Mouse (Mus musculus): ENCODE results near the gene Prrc2c. TPM values are rescaled to one million over a fixed set of nuclear protein-coding genes. Genes with fewer than 3 reads are reported as not detected.

The Prrc2c gene
- polyA plus RNA-seq, 1 experiment from 2014 or later: 84.0 TPM

DNA sequence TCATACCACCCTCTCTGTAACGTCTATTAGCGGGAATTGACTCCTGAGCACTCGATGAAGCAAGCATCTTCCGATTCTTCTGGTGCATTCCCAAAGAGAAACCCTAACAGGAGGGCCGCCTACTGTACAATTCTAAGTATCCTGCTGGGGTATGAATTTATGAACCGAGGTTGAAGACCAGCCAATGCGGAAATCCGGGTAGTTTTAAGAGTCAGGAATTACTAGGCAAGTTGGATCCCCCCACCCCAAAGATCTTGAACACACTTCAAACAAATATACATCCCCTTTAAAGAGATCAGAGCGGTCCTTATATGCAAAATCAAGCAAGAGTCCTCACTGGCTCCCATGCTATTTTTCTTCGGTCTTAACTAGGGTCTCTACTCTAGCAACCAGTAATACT, 950 bp downstream of the Prrc2c start:
- no peaks in the 10 kb centered on the region for H3K36me3 ChIP-seq
- H3K4me3 ChIP-seq: peak overlapping the region; percentile 99
- H3K4me1 ChIP-seq (replicated peaks): peaks cover 25% of the 10 kb centered on the region
- 0% methylated on average over 10 of the region's 10 CpGs for WGBS
- H3K4me2 ChIP-seq: peak overlapping the region; percentile 73
- peak overlapping the region; percentile 99 for H3K9ac ChIP-seq
- peak overlapping the region; percentile 100 for H3K27ac ChIP-seq
- H3K9me3 ChIP-seq (replicated peaks): no peaks in the 10 kb centered on the region
- H3K27me3 ChIP-seq: no peaks in the 10 kb centered on the region
- ATAC-seq (replicated peaks; ENCODE audit: insufficient number of reproducible peaks, insufficient read depth, low FRiP score, low read depth): no peak

DNA sequence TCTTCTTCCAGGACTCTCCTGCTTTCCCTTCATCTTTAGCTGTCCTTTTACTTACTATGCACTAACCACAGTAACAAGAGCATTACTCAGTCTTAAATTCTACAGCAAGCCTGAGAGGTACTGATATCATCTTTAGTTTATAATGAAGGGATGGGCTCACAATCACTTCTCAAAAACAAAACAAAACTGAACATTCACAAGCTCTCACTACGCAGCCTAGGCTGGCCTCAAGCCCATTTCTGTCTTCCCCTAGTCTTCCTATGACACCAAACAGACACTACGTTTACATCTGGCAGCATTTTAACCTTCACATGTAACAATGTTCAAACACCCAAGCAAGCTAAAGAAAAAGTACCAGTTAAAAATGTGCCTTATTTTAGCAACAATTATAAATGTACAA, 1.9 kb downstream of the Prrc2c start:
- H3K4me1 ChIP-seq (replicated peaks): peaks cover 25% of the 10 kb centered on the region
- H3K4me2 ChIP-seq: peak overlapping the region; percentile 73
- WGBS: 13% methylated on average over 2 of the region's 2 CpGs
- peak overlapping the region; percentile 99; the same call in 1 of the 2 replicates for H3K9ac ChIP-seq
- no peaks in the 10 kb centered on the region for H3K27me3 ChIP-seq
- no peaks in the 10 kb centered on the region for H3K9me3 ChIP-seq (replicated peaks)
- peak overlapping the region; percentile 99 for H3K4me3 ChIP-seq
- ATAC-seq (replicated peaks; ENCODE audit: insufficient number of reproducible peaks, insufficient read depth, low FRiP score, low read depth): no peak
- H3K36me3 ChIP-seq: no peaks in the 10 kb centered on the region
- H3K27ac ChIP-seq: no peak overlapping the region

DNA sequence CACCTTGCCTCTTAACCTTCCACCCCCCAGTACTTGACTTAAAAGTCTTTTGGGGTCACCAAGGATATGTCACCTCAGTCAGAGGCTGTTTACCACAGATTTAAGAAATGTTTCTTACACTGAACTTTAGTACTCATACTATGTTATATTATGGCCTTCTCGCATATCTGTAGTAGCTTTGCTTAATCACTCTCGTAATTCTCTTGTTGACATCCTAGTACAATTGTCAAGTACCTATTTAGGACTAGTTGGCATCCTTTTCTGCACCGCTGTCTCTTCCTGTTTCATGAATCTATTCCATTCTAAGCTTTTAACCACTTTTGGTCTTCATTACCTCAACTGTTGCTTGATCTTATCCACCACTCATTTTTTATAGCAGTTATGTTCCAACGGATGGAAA, 5.3 kb downstream of the Prrc2c start:
- Histone ChIP-seq H3K4me2 (no peak overlapping the region), H3K9ac (no peak overlapping the region), H3K4me1 (replicated peaks) (peaks cover 40% of the 10 kb centered on the region), H3K27ac (no peak overlapping the region), H3K36me3 (no peaks in the 10 kb centered on the region), H3K27me3 (no peaks in the 10 kb centered on the region), H3K9me3 (replicated peaks) (no peaks in the 10 kb centered on the region), H3K4me3 (no peak overlapping the region)
- 76% methylated on average over 4 of the region's 4 CpGs for WGBS
- no peak for ATAC-seq (replicated peaks; ENCODE audit: insufficient number of reproducible peaks, insufficient read depth, low FRiP score, low read depth)

DNA sequence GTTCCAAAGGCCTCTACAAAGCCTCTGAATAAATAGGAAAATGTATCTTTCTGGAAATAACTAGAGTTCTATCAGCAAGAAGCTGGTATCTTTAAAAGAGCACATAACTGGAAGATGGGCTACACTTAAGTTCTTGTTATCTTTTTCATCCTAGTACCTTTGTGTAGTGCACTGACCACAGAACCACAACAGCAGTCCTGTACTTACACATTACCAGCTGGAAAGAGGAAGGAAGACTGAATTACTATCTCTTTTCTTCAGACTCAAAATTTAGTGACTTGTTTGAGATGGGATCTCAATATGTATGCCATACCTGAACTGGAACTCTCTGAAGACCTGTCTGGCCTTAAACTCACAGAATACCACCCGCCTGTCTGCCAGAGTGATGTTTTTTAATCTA, 6.1 kb downstream of the Prrc2c start:
- no peaks in the 10 kb centered on the region for H3K9me3 ChIP-seq (replicated peaks)
- no peak overlapping the region for H3K4me2 ChIP-seq
- H3K36me3 ChIP-seq: no peaks in the 10 kb centered on the region
- WGBS: 63% methylated on average over 1 of the region's 1 CpGs
- no peaks in the 10 kb centered on the region for H3K27me3 ChIP-seq
- no peak overlapping the region for H3K9ac ChIP-seq
- ATAC-seq (replicated peaks; ENCODE audit: insufficient number of reproducible peaks, insufficient read depth, low FRiP score, low read depth): no peak
- H3K4me1 ChIP-seq (replicated peaks): peaks cover 44% of the 10 kb centered on the region
- H3K4me3 ChIP-seq: no peak overlapping the region
- H3K27ac ChIP-seq: no peak overlapping the region

DNA sequence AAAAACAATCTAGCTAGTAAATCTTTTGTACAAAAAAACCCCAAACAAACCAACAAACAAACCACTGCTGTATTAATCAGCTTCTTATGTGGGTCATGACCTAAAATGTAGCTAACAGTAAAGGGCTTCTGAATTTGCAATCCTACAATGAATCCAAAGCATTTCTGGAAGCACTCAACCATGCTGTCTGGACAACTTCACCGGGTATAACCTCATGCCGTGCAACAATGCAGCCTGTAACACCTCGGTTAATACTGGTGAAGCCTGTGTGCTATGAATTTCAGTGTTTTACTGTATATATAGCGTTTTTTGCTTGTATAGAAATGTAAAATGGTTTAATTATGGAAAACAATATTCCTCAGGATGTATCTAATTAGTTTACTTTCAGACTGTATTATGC, 8.3 kb downstream of the Prrc2c start:
- H3K4me1 ChIP-seq (replicated peaks): peaks cover 29% of the 10 kb centered on the region
- H3K9me3 ChIP-seq (replicated peaks): no peaks in the 10 kb centered on the region
- H3K27ac ChIP-seq: no peak overlapping the region
- H3K27me3 ChIP-seq: no peaks in the 10 kb centered on the region
- H3K36me3 ChIP-seq: no peaks in the 10 kb centered on the region
- H3K4me3 ChIP-seq: no peak overlapping the region
- no peak overlapping the region for H3K9ac ChIP-seq
- WGBS: 60% methylated on average over 4 of the region's 4 CpGs
- H3K4me2 ChIP-seq: no peak overlapping the region
- no peak for ATAC-seq (replicated peaks; ENCODE audit: insufficient number of reproducible peaks, insufficient read depth, low FRiP score, low read depth)

DNA sequence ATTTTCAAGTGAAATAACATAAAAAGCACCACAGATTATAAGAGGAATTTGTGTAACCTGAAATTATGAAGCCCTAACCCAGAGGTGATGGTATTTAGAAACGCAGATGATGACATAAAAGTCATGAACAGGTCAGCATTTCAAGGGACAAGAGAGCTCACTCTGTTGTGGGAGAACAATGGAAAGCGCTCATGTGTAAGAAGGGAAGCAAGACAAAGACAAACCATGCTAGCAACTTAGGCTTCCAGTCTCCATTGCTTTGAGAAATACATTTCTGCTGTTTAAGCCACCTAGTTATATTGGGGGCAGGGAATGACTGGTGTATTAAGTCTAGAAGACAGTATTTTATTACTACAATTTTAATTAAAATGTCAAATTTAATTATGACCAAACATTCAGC, 10.9 kb downstream of the Prrc2c start:
- Histone ChIP-seq H3K4me1 (replicated peaks) (peaks cover 24% of the 10 kb centered on the region), H3K27me3 (no peaks in the 10 kb centered on the region), H3K9me3 (replicated peaks) (no peaks in the 10 kb centered on the region), H3K4me2 (no peak overlapping the region), H3K36me3 (no peaks in the 10 kb centered on the region), H3K4me3 (no peak overlapping the region), H3K9ac (no peak overlapping the region), H3K27ac (no peak overlapping the region)
- WGBS: 75% methylated on average over 2 of the region's 2 CpGs
- no peak for ATAC-seq (replicated peaks; ENCODE audit: insufficient number of reproducible peaks, insufficient read depth, low FRiP score, low read depth)

DNA sequence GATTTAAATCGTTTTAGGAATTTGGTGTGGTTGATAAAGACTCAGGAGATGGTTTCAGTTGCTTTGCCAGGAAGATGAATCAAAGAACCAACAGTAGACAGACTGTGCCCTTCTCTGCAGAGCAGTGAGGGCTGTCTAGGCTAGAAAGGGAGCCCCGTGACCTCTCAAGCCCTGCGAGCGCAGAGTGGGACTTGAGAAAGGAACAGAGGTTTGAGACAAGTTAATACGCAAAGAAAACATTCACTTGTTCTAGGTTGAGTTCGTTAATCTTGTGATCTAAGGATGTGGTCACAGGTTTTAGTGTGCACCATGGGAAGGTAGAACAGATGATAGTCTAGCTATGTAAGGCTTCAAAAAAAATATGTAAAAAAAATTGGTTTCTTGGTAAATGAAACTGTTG, 12.4 kb downstream of the Prrc2c start:
- H3K27ac ChIP-seq: no peak overlapping the region
- H3K4me1 ChIP-seq (replicated peaks): peaks cover 21% of the 10 kb centered on the region
- H3K9me3 ChIP-seq (replicated peaks): no peaks in the 10 kb centered on the region
- no peak overlapping the region for H3K4me3 ChIP-seq
- no peak for ATAC-seq (replicated peaks; ENCODE audit: insufficient number of reproducible peaks, insufficient read depth, low FRiP score, low read depth)
- H3K36me3 ChIP-seq: peaks cover 6% of the 10 kb centered on the region
- H3K4me2 ChIP-seq: no peak overlapping the region
- no peak overlapping the region for H3K9ac ChIP-seq
- WGBS: 82% methylated on average over 6 of the region's 6 CpGs
- no peaks in the 10 kb centered on the region for H3K27me3 ChIP-seq

DNA sequence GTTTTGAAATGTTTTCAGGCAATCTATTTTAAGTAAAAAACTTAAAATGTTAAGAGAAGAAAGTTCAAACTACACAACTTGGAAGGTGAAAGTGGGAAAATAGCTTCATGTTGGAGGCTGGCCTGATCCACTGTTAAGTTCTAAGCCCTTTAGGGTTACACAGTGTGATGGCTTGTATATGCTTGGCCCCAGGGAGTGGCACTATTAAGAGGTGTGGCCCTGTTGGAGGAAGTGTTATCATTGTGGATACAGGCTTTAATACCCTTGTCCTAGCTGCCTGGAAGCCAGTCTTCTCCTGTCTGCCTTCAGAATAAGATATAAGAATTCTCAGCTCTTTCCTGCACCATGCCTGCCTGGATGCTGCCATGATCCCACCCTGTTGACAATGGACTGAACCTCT, 16.7 kb downstream of the Prrc2c start:
- Histone ChIP-seq H3K9ac (no peak overlapping the region), H3K4me1 (replicated peaks) (peaks cover 4% of the 10 kb centered on the region), H3K27ac (no peak overlapping the region), H3K4me3 (no peak overlapping the region), H3K36me3 (peaks cover 34% of the 10 kb centered on the region), H3K9me3 (replicated peaks) (no peaks in the 10 kb centered on the region), H3K27me3 (no peaks in the 10 kb centered on the region), H3K4me2 (no peak overlapping the region)
- ATAC-seq (replicated peaks; ENCODE audit: insufficient number of reproducible peaks, insufficient read depth, low FRiP score, low read depth): no peak

DNA sequence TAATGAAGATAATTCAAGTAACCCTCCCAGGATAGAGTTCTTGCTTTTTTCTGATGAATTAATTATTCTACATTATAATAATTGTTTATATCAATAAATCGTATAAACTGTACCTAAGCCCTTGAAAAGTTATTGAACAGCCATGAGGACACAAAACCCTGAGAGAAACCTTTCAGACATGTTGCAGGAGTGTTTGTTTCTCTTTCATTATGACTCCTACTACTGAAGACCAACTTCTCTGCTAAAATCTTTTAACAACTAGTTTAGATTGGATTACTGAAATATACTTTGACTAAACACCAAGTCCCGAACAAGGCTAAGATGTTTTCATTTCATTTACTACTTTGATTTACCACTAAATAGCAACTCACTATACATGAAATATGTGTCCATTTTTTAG, 19.7 kb downstream of the Prrc2c start:
- H3K9ac ChIP-seq: no peak overlapping the region
- H3K4me3 ChIP-seq: no peak overlapping the region
- no peak overlapping the region for H3K27ac ChIP-seq
- WGBS: 91% methylated on average over 2 of the region's 2 CpGs
- H3K9me3 ChIP-seq (replicated peaks): no peaks in the 10 kb centered on the region
- H3K36me3 ChIP-seq: peaks cover 52% of the 10 kb centered on the region
- H3K27me3 ChIP-seq: no peaks in the 10 kb centered on the region
- H3K4me1 ChIP-seq (replicated peaks): no peaks in the 10 kb centered on the region
- no peak overlapping the region for H3K4me2 ChIP-seq
- ATAC-seq (replicated peaks; ENCODE audit: insufficient number of reproducible peaks, insufficient read depth, low FRiP score, low read depth): no peak

DNA sequence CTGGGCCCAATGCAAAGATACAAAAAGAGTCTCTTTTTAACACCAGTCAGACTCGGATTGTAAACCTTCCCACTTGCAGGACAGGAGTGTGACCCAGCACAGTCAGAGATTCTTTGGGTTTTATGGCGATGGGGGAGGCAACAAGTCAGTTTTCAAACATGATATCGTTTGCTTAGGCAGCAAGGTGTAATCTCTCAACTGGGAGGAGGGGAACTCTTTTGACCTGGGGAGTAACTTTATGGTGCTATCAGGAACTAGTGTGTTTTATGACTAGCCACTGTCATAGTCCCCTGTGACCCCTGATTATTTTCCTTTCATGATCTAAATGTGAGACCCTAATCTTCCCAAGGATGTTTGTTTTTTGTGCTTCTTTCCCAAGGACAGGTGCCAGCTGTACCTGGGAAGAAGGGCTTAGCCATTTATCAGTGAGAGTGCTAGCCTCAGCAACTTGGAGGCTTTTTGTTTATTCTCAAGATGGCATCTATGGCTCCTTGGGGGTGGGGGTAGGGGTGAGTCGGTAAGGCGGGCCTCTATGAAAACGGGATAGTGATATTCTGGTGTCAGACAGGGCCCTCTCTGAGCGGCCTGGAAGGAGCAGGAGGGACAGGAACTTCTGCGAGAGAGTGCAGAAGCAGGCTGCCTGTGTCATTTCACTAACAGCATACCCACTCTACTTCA, 39.8 kb downstream of the Prrc2c start:
- Histone ChIP-seq H3K4me2 (no peak overlapping the region), H3K9me3 (replicated peaks) (no peaks in the 10 kb centered on the region), H3K27ac (no peak overlapping the region), H3K4me1 (replicated peaks) (no peaks in the 10 kb centered on the region), H3K36me3 (peaks cover 74% of the 10 kb centered on the region), H3K27me3 (no peaks in the 10 kb centered on the region), H3K4me3 (no peak overlapping the region), H3K9ac (no peak overlapping the region)
- no peak for ATAC-seq (replicated peaks; ENCODE audit: insufficient number of reproducible peaks, insufficient read depth, low FRiP score, low read depth)
- WGBS: 72% methylated on average over 8 of the region's 8 CpGs

DNA sequence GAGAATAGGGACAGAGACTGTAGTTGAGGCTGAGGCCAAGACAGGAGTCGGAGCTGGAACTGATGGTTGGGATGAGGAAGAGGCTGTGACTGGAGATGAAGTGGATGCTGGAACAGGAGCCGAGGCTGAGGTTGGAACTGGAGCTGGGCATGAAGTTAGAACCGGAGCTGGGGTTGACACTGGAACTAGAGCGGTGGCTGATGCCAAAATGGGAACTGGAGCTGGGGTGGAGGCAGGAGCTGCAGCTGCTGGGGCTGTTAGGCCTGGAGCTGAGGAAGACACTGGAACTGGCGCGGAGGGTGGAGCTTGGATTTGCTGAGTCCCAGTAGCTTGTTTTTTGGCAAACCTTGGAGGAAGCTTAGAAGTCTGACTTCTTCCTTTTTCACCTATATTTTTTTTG, 42.5 kb downstream of the Prrc2c start:
- Histone ChIP-seq H3K36me3 (peaks cover 77% of the 10 kb centered on the region), H3K4me2 (no peak overlapping the region), H3K4me1 (replicated peaks) (no peaks in the 10 kb centered on the region), H3K9me3 (replicated peaks) (no peaks in the 10 kb centered on the region), H3K27me3 (no peaks in the 10 kb centered on the region), H3K27ac (no peak overlapping the region), H3K9ac (no peak overlapping the region), H3K4me3 (no peak overlapping the region)
- WGBS: 93% methylated on average over 6 of the region's 6 CpGs
- no peak for ATAC-seq (replicated peaks; ENCODE audit: insufficient number of reproducible peaks, insufficient read depth, low FRiP score, low read depth)

DNA sequence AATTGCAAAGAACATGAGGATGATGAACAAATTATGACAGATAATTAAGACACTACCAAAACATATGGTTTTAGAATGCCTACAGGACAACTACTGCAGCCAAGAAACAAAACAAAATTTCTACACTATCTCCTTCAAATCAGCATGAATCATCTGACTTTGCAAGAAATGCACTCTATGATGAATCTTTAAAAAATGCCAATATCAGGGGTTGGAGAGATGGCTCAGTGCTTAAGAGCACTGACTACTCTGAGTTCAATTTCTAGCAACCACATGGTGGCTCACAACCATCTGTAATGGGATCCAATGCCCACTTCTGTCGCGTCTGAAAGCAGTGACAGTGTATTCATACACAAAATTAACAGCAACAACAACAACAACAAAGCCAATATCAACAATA, 46.6 kb downstream of the Prrc2c start:
- H3K9me3 ChIP-seq (replicated peaks): no peaks in the 10 kb centered on the region
- H3K4me2 ChIP-seq: no peak overlapping the region
- H3K27ac ChIP-seq: no peak overlapping the region
- peaks cover 84% of the 10 kb centered on the region for H3K36me3 ChIP-seq
- ATAC-seq (replicated peaks; ENCODE audit: insufficient number of reproducible peaks, insufficient read depth, low FRiP score, low read depth): no peak
- H3K27me3 ChIP-seq: no peaks in the 10 kb centered on the region
- WGBS: 93% methylated on average over 2 of the region's 2 CpGs
- H3K9ac ChIP-seq: no peak overlapping the region
- no peak overlapping the region for H3K4me3 ChIP-seq
- H3K4me1 ChIP-seq (replicated peaks): no peaks in the 10 kb centered on the region

All from heart, embryonic 15.5 days (tissue).